Mouse (Mus musculus): ENCODE results near the gene Cpsf6. TPM values are rescaled to one million over a fixed set of nuclear protein-coding genes. Genes with fewer than 3 reads are reported as not detected.

Gene Cpsf6
- polyA plus RNA-seq, 2 experiments = 119 to 144 TPM

DNA sequence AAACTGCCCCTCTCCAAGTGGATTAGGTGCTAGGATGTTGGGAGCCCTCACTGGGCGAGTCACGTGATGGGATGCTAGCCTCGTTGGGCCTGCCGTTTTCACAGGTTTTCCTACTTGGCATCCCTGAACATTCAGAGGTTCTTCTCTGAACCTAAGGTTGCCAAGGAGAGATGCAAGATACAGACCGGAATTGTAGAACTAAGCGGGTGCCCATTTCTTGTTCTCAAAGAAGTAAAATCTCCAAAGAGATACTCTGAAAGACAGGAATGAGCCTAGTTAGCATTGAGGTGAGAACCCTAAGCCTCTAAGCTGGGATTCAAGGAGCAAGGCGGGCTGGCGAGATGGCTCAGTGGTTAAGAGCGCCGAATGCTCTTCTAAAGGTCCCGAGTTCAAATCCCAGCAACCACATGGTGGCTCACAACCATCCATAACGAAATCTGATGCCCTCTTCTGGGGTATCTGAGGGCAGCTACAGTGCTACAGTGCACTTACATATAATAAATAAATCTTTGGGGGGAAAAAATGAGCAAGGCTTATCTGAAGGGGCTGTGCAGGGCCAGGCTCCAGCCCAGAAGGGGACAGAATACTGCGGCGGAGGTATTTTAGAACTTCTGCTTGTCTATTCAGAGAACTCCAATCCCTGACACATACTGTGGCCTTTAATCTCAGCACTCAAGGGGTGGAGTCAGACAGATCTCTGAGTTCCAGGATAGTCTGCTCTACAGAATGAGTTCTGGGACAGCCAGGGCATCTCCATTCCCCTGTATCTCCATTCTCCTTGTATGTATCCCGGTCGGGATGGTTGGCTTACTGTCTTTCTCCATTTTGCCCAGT, 37.0 kb upstream of the Cpsf6 start:
- H3K27me3 ChIP-seq (ENCODE audit: control insufficient read depth, insufficient read depth, low read length) = no peaks in the 10 kb centered on the region
- no peak for TF ChIP-seq POLR2A (IDR thresholded peaks at IDR 0.05; ENCODE audit: borderline replicate concordance, extremely low read depth, insufficient read depth, insufficient read length)
- DNase-seq (ENCODE audit: low spot score) (no peak), ATAC-seq (ENCODE audit: low FRiP score, low read depth) (no peak)
- 0 out of 2 replicates have a peak overlapping the region, but pooled peaks have one; percentile 53 for H3K4me2 ChIP-seq (replicated peaks; ENCODE audit: low read depth, low read length, severe bottlenecking)
- WGBS = 79% methylated on average over 16 of the region's 16 CpGs
- peaks cover 8% of the 10 kb centered on the region; the same call in 1 of the 2 replicates for H3K4me1 ChIP-seq (ENCODE audit: control insufficient read depth, insufficient read depth, low read length)
- no peaks in the 10 kb centered on the region for H3K9me3 ChIP-seq (ENCODE audit: control insufficient read depth, low read length)
- no peak overlapping the region for H3K9ac ChIP-seq (ENCODE audit: low read depth, low read length, severe bottlenecking)
- H3K4me3 ChIP-seq (replicated peaks; ENCODE audit: low read length) = no peak overlapping the region
- H3K27ac ChIP-seq (replicated peaks; ENCODE audit: low read depth, low read length) = no peak overlapping the region
- H3K36me3 ChIP-seq (ENCODE audit: control insufficient read depth, insufficient read depth, low read length) = no peaks in the 10 kb centered on the region

DNA sequence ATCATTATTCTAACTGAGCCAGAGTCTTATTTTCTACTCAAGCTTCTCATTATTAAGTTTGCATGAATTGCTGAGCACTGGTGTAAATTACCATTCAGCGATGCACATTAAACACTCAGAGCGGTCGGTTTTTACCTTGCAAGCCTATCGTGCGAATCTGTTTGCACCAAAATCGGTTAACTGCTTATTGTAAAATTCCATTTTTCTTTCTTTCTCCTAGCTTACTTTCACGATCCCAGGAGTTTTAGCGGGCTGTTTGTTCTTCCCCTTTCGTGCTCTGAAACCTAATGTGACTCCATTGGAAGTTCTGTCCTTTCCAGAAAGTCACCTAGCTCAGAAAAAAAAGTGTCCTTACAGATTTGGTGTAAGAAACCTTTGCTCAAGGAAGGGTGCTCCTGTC, 36.3 kb upstream of the Cpsf6 start:
- Histone ChIP-seq H3K9me3 (ENCODE audit: control insufficient read depth, low read length) (no peaks in the 10 kb centered on the region), H3K27me3 (ENCODE audit: control insufficient read depth, insufficient read depth, low read length) (no peaks in the 10 kb centered on the region), H3K36me3 (ENCODE audit: control insufficient read depth, insufficient read depth, low read length) (no peaks in the 10 kb centered on the region), H3K4me2 (replicated peaks; ENCODE audit: low read depth, low read length, severe bottlenecking) (no peak overlapping the region), H3K9ac (ENCODE audit: low read depth, low read length, severe bottlenecking) (no peak overlapping the region), H3K4me3 (replicated peaks; ENCODE audit: low read length) (no peak overlapping the region), H3K27ac (replicated peaks; ENCODE audit: low read depth, low read length) (no peak overlapping the region), H3K4me1 (ENCODE audit: control insufficient read depth, insufficient read depth, low read length) (peaks cover 8% of the 10 kb centered on the region; the same call in 1 of the 2 replicates)
- WGBS = 89% methylated on average over 9 of the region's 9 CpGs
- DNase-seq (ENCODE audit: low spot score) (no peak), ATAC-seq (ENCODE audit: low FRiP score, low read depth) (no peak)
- no peak for TF ChIP-seq POLR2A (IDR thresholded peaks at IDR 0.05; ENCODE audit: borderline replicate concordance, extremely low read depth, insufficient read depth, insufficient read length)

DNA sequence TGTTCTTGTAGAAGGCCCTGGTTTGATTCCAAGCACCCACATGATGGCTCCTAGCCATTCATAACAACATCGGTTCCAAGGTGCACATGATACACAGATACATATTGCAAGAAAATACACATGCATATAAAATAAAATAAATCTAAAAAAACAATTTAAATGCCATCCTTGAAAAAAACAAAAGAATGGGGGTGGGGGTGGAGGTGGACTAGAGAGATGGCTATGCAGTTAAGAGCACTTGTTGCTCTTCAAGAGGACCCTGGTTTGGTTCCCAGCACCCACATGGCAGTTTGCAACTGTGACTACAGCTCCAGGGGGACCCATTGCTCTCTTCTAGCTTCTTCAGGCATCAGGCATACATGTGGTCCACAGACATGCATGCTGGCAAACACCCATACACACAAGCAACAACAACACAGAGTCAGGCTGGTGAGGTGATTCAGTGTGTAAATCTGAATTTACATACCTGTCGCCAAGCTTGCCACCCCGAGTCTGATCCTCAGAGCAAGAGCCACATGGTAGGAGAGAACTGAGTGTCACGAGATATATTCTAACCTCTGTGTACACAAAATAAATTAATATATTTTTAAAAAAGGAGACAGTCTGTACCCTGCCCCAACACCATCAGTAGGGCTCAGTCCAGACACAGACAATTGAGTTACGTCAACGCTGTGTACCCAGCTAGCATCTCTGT, 35.7 kb upstream of the Cpsf6 start:
- no peak for ATAC-seq (ENCODE audit: low FRiP score, low read depth)
- no peaks in the 10 kb centered on the region for H3K9me3 ChIP-seq (ENCODE audit: control insufficient read depth, low read length)
- no peak overlapping the region for H3K9ac ChIP-seq (ENCODE audit: low read depth, low read length, severe bottlenecking)
- DNase-seq (ENCODE audit: low spot score) = no peak
- WGBS = 92% methylated on average over 6 of the region's 6 CpGs
- H3K36me3 ChIP-seq (ENCODE audit: control insufficient read depth, insufficient read depth, low read length) = no peaks in the 10 kb centered on the region
- H3K4me2 ChIP-seq (replicated peaks; ENCODE audit: low read depth, low read length, severe bottlenecking) = no peak overlapping the region
- H3K27me3 ChIP-seq (ENCODE audit: control insufficient read depth, insufficient read depth, low read length) = no peaks in the 10 kb centered on the region
- peaks cover 8% of the 10 kb centered on the region; the same call in 1 of the 2 replicates for H3K4me1 ChIP-seq (ENCODE audit: control insufficient read depth, insufficient read depth, low read length)
- TF ChIP-seq POLR2A (IDR thresholded peaks at IDR 0.05; ENCODE audit: borderline replicate concordance, extremely low read depth, insufficient read depth, insufficient read length) = no peak
- H3K4me3 ChIP-seq (replicated peaks; ENCODE audit: low read length) = no peak overlapping the region
- no peak overlapping the region for H3K27ac ChIP-seq (replicated peaks; ENCODE audit: low read depth, low read length)

DNA sequence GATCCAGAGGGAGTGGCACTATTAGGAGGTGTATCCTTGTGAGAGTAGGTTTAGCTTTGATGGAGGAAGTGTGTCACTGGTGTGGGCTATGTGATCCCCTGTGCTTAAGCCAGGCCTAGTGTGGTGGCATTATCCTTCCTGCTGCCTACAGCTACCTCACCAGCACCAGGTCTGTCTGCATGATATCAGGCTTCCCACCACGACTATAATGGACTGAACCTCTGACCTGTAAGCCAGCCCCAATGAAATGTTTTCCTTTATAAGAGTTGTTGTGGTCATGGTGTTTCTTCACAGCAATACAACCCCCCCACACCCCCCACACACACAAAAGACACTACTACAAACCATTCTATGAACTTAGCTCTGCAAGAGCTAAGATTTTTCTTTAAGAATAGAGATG, 34.9 kb upstream of the Cpsf6 start:
- Histone ChIP-seq H3K4me2 (replicated peaks; ENCODE audit: low read depth, low read length, severe bottlenecking) (no peak overlapping the region), H3K9me3 (ENCODE audit: control insufficient read depth, low read length) (no peaks in the 10 kb centered on the region), H3K36me3 (ENCODE audit: control insufficient read depth, insufficient read depth, low read length) (no peaks in the 10 kb centered on the region), H3K9ac (ENCODE audit: low read depth, low read length, severe bottlenecking) (no peak overlapping the region), H3K4me3 (replicated peaks; ENCODE audit: low read length) (no peak overlapping the region), H3K27ac (replicated peaks; ENCODE audit: low read depth, low read length) (no peak overlapping the region), H3K4me1 (ENCODE audit: control insufficient read depth, insufficient read depth, low read length) (peaks cover 8% of the 10 kb centered on the region; the same call in 1 of the 2 replicates), H3K27me3 (ENCODE audit: control insufficient read depth, insufficient read depth, low read length) (no peaks in the 10 kb centered on the region)
- 68% methylated on average over 1 of the region's 1 CpGs for WGBS
- DNase-seq (ENCODE audit: low spot score) (no peak), ATAC-seq (ENCODE audit: low FRiP score, low read depth) (no peak)
- TF ChIP-seq POLR2A (IDR thresholded peaks at IDR 0.05; ENCODE audit: borderline replicate concordance, extremely low read depth, insufficient read depth, insufficient read length) = no peak
